Mouse (Mus musculus) C3H10T1/2 (cell line): ENCODE measurements around the gene Gypa. TPM values are rescaled to one million over a fixed set of nuclear protein-coding genes. Genes with fewer than 3 reads are reported as not detected.

Experiments
- polyA plus RNA-seq, 2 experiments: library from polyadenylated mRNA; unstranded; fragments of >200 nt; fragmentation: generic; extraction: Trizol; gene quantifications; one replicate each; pipeline ENCODE4 v1.2.1; 2012; ENCODE audit warnings: missing spikeins in 2 of 2

Gene Gypa
- not detected for polyA plus RNA-seq

GRCm38 (mm10) chr8:80493523-80494345 is at the start of gene Gypa:
TSS of gene Gypa (plus strand) at chr8:80493781.

Other genes starting within 250 kb of the Gypa start
- not detected for gene Frem3, start 117.3 kb downstream of the Gypa start, polyA plus RNA-seq
- gene Smarca5, start 245.7 kb downstream of the Gypa start, polyA plus RNA-seq = 1 to 10 TPM in 1 of 2 experiments, under 1 TPM in 1; 0.91 to 4.8 TPM